Mouse (Mus musculus) liver, embryonic 11.5 days (tissue): ENCODE measurements around the gene Rgs12. TPM values are rescaled to one million over a fixed set of nuclear protein-coding genes. Genes with fewer than 3 reads are reported as not detected.

Experiments
- ATAC-seq: fragments of 200-750 bp; cut with Nextera tagmentation; replicated peaks from 2 replicates; pipeline ENCODE4 v1.8.0; 2017; ENCODE audit warnings: moderate number of reproducible peaks, mild to moderate bottlenecking, moderate TSS enrichment, moderate library complexity; ENCODE audit not compliant: low FRiP score
- DNase-seq: peaks from one replicate; pipeline ENCODE4 v3.0.0-alpha.2; 2017; ENCODE audit warnings: low spot score
- H3K27ac ChIP-seq: fragments of 300-500 bp; sonication (generic); 2 replicates; pipeline ENCODE4 v1.5.1; 2014; ENCODE audit warnings: mild to moderate bottlenecking, low read depth, low read length, control low read depth
- H3K27me3 ChIP-seq: fragments of 300-500 bp; sonication (generic); replicated peaks from 2 replicates; pipeline ENCODE4 v1.6.1; 2014; ENCODE audit warnings: low read length, mixed read lengths; ENCODE audit not compliant: control insufficient read depth, insufficient read depth
- H3K36me3 ChIP-seq: fragments of 300-500 bp; sonication (generic); 2 replicates; pipeline ENCODE4 v1.6.1; 2014; ENCODE audit warnings: mild to moderate bottlenecking, low read length, moderate library complexity, mixed read lengths; ENCODE audit not compliant: control insufficient read depth, insufficient read depth
- H3K4me1 ChIP-seq: fragments of 300-500 bp; sonication (generic); replicated peaks from 2 replicates; pipeline ENCODE4 v1.6.1; 2014; ENCODE audit warnings: low read length, mixed read lengths; ENCODE audit not compliant: control insufficient read depth, insufficient read depth
- H3K4me2 ChIP-seq: fragments of 300-500 bp; sonication (generic); 2 replicates; pipeline ENCODE4 v1.6.1; 2014; ENCODE audit warnings: mild to moderate bottlenecking, control low read depth, moderate library complexity
- H3K4me3 ChIP-seq: fragments of 300-500 bp; sonication (generic); 2 replicates; pipeline ENCODE4 v1.5.1; 2014; ENCODE audit warnings: low read depth, low read length, control low read depth
- H3K9ac ChIP-seq: fragments of 300-500 bp; sonication (generic); 2 replicates; pipeline ENCODE4 v1.6.1; 2014; ENCODE audit warnings: low read depth, low read length, control low read depth
- H3K9me3 ChIP-seq: fragments of 300-500 bp; sonication (generic); 2 replicates; pipeline ENCODE4 v1.6.1; 2016; ENCODE audit warnings: low read length, inconsistent platforms, mixed read lengths; ENCODE audit not compliant: control insufficient read depth
- WGBS: fragments of 180-500 bp; shearing (Covaris S2); extraction: QIAGEN DNeasy Blood & Tissue Kit; methylation state at CpG from one replicate; pipeline ENCODE4 v1.1.7; 2014; 5-methylcytosine and 5-hydroxymethylcytosine counted together
- polyA plus RNA-seq: library from polyadenylated mRNA; unstranded; fragments of >200 nt; fragmentation: Nextera tagmentation; extraction: Ambion mirVana; gene quantifications from 2 replicates; pipeline ENCODE4 v1.2.1, GENCODE M21; 2014

The Rgs12 gene
- polyA plus RNA-seq, 1 experiment from 2014 or later = 38.8 TPM

- 69% methylated on average over 12 of the region's 12 CpGs for WGBS
- no peak overlapping the region for H3K4me2 ChIP-seq
- H3K9me3 ChIP-seq = no peaks in the 10 kb centered on the region
- H3K4me1 ChIP-seq = peaks cover 5% of the 10 kb centered on the region; the same call in 1 of the 2 replicates
- no peak overlapping the region for H3K27ac ChIP-seq
- ATAC-seq (no peak), DNase-seq (no peak)
- no peaks in the 10 kb centered on the region for H3K36me3 ChIP-seq
- no peak overlapping the region for H3K9ac ChIP-seq
- no peak overlapping the region for H3K4me3 ChIP-seq
- peaks cover 50% of the 10 kb centered on the region for H3K27me3 ChIP-seq
Observed at GRCm38 (mm10) chr5:35055076-35055475, 105.8 kb downstream of the Rgs12 start.

DNA sequence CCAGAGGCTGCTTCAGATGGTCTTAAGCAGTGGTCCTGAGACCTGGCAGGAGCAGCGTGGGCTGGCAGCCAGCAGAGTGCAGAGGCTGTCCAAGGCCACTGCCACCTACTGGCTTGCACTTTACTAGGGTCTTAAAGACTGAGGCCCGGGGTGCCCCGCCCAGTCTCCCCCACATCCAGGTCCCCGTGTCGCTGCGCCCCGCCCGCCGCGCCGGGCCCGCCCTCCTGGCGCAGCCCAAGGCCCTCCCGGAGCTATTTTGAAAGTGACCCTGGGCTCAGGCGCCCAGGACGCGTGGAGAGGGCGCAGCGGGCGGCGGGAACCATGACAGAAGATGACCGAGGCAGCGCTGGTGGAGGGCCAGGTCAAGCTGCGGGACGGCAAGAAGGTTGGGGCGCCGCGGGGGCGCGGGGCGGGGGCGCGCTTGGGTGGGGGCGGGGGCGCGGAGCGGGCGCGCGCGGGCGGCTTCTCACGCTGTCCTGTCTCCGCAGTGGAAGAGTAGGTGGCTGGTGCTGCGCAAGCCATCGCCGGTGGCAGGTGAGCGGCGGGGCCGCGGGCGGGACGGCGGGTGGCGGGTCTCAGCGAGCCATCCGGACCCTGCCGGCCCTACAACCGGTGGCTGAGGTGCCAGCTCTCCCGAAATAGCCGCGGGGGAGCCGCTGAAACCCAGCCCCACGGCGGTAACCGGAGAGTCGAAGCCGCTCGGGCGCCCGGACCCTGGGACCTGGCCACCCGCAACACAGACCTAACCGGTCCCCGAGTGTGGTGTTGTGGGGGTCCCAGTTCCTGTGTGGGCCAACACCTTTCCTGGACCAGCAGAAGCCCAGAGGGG, 107.6 kb downstream of the Rgs12 start, which contains the start of gene Dok7:
Dok7 (plus strand) TSS at position 163 of the 829 bp plus-strand sequence.
- no peak for ATAC-seq
- whole genome bisulfite sequencing = 2% methylated on average over 67 of the region's 74 CpGs
- H3K9me3 ChIP-seq = no peaks in the 10 kb centered on the region
- H3K4me1 ChIP-seq = peaks cover 5% of the 10 kb centered on the region; the same call in 1 of the 2 replicates
- H3K36me3 ChIP-seq = no peaks in the 10 kb centered on the region
- H3K4me3 ChIP-seq = peak within 1 kb of the TSS; percentile 57
- H3K4me2 ChIP-seq = peak within 1 kb of the TSS; percentile 83
- peaks cover 50% of the 10 kb centered on the region for H3K27me3 ChIP-seq
- no peak within 1 kb of the TSS for H3K27ac ChIP-seq
- no peak for DNase-seq
- no peak within 1 kb of the TSS for H3K9ac ChIP-seq

DNA sequence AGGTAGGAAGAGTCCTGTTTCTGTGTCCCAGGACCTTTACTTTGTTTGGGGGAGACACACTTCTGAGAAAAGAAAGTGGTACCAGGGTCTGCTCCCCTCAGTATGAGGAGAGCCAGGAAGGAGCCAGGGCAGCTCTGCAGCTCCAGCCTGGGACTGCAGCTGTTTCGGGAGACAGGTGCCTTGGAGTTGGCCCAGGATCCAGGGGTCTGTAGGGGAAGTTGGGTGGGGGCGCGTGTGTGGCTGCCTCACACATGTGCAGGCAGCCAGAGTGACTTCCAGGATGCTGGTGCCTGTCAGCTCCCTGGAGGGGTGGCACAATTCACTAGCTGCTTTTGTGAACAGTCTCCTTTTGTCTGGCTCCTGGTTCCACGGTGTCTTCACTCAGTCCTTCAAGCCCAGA, 108.3 kb downstream of the Rgs12 start:
- Histone ChIP-seq H3K9ac (no peak overlapping the region), H3K27ac (no peak overlapping the region), H3K9me3 (no peaks in the 10 kb centered on the region), H3K4me2 (peak overlapping the region; percentile 83), H3K27me3 (peaks cover 50% of the 10 kb centered on the region), H3K4me1 (peaks cover 5% of the 10 kb centered on the region), H3K36me3 (no peaks in the 10 kb centered on the region), H3K4me3 (peak overlapping the region; percentile 57; the same call in 1 of the 2 replicates)
- DNase-seq (no peak), ATAC-seq (no peak)
- WGBS = 31% methylated on average over 4 of the region's 4 CpGs

- ATAC-seq (no peak), DNase-seq (no peak)
- Histone ChIP-seq H3K4me3 (no peak overlapping the region), H3K4me1 (peaks cover 5% of the 10 kb centered on the region), H3K36me3 (no peaks in the 10 kb centered on the region), H3K27me3 (peaks cover 50% of the 10 kb centered on the region), H3K9ac (no peak overlapping the region), H3K4me2 (no peak overlapping the region), H3K27ac (no peak overlapping the region), H3K9me3 (no peaks in the 10 kb centered on the region)
- WGBS = 67% methylated on average over 1 of the region's 1 CpGs
Observed at GRCm38 (mm10) chr5:35058216-35058615, 109.0 kb downstream of the Rgs12 start.

DNA sequence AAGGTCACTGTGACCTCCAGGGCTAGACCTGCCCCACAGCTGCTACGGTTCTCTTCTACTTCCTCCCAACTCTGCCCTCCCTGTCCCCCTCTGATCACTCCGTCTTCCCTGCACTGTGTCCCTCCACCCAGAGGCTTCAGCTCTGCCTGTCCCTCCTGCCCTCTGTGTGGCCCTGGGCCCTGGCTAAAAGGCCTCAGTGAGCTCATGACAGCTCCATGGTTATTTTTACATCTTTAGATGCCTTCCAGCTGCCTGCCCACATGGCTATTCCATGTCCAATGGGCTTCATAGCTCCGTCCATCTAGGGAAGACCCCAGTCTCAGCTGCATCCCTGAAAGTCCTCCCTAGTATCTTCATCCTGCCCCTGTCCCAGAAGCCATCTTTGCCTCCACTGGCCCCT, 110.9 kb downstream of the Rgs12 start:
- no peak for DNase-seq

GRCm38 (mm10) chr5:35069841-35070240, 120.6 kb downstream of the Rgs12 start:
- no peaks in the 10 kb centered on the region for H3K9me3 ChIP-seq
- H3K27ac ChIP-seq = no peak overlapping the region
- no peaks in the 10 kb centered on the region for H3K36me3 ChIP-seq
- no peaks in the 10 kb centered on the region for H3K27me3 ChIP-seq
- 77% methylated on average over 2 of the region's 2 CpGs for WGBS
- no peak for ATAC-seq
- H3K4me3 ChIP-seq = no peak overlapping the region
- no peak overlapping the region for H3K4me2 ChIP-seq
- DNase-seq = no peak
- no peak overlapping the region for H3K9ac ChIP-seq
- no peaks in the 10 kb centered on the region for H3K4me1 ChIP-seq

More for the DNA sequence above, 110.9 kb downstream of the Rgs12 start:
- no peak overlapping the region for H3K4me3 ChIP-seq
- H3K36me3 ChIP-seq = no peaks in the 10 kb centered on the region
- no peak overlapping the region for H3K4me2 ChIP-seq
- H3K27ac ChIP-seq = no peak overlapping the region
- no peak overlapping the region for H3K9ac ChIP-seq
- H3K9me3 ChIP-seq = no peaks in the 10 kb centered on the region
- H3K27me3 ChIP-seq = peaks cover 44% of the 10 kb centered on the region
- H3K4me1 ChIP-seq = peaks cover 5% of the 10 kb centered on the region
- ATAC-seq = no peak
- 44% methylated on average over 3 of the region's 3 CpGs for WGBS

GRCm38 (mm10) chr5:35070314-35070713, 121.1 kb downstream of the Rgs12 start:
- Histone ChIP-seq H3K9me3 (no peaks in the 10 kb centered on the region), H3K9ac (no peak overlapping the region), H3K4me2 (no peak overlapping the region), H3K4me3 (no peak overlapping the region), H3K27me3 (no peaks in the 10 kb centered on the region), H3K27ac (no peak overlapping the region), H3K4me1 (no peaks in the 10 kb centered on the region), H3K36me3 (no peaks in the 10 kb centered on the region)
- ATAC-seq = no peak
- 82% methylated on average over 8 of the region's 8 CpGs for WGBS
- DNase-seq = no peak

DNA sequence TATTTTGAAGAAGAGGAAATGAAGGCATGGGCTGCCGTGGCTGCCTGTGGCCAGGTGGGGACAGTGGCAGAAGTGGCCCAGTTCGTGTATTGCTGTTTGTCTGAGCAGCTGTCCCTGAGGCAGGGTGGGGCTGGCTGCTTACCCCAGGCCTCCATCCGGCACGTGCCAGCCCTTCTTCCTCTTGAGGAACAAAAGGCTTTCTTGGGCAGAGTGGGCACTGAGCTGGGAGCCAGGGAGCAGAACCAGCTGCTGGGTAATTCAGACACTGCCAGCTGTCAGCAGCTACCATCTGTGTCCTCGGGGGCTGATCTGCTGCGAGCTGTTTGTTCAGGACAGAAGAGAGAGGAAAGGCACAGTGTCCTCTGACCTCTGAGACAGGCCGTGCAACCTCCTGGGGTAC, 121.7 kb downstream of the Rgs12 start:
- H3K36me3 ChIP-seq = no peaks in the 10 kb centered on the region
- no peak overlapping the region for H3K4me3 ChIP-seq
- no peak overlapping the region for H3K4me2 ChIP-seq
- H3K9ac ChIP-seq = no peak overlapping the region
- no peaks in the 10 kb centered on the region for H3K4me1 ChIP-seq
- no peaks in the 10 kb centered on the region for H3K27me3 ChIP-seq
- no peak for ATAC-seq
- WGBS = 71% methylated on average over 7 of the region's 7 CpGs
- H3K9me3 ChIP-seq = no peaks in the 10 kb centered on the region
- H3K27ac ChIP-seq = no peak overlapping the region
- no peak for DNase-seq

DNA sequence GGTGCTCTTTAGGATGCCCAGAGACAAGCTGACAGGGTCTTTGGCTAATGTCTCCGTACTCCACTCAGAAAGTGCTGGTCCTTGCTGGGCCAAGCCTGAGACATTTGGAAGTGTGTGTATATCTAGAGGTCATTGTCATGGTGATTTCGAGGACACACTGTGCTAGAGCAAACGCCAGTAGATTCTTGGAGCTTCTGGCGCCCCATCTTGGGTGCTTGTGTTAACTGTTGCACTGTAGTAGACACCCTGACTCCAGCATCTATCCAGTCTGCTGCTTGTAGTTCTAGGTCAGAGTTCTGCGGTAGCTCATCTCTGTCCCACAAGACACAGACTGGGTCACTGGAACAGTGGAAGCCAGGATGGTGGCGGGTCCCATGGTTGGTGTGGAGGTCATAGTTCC, 122.6 kb downstream of the Rgs12 start:
- H3K4me2 ChIP-seq = no peak overlapping the region
- DNase-seq (no peak), ATAC-seq (no peak)
- H3K4me1 ChIP-seq = no peaks in the 10 kb centered on the region
- H3K4me3 ChIP-seq = no peak overlapping the region
- WGBS = 81% methylated on average over 6 of the region's 6 CpGs
- H3K9me3 ChIP-seq = no peaks in the 10 kb centered on the region
- no peak overlapping the region for H3K9ac ChIP-seq
- H3K36me3 ChIP-seq = no peaks in the 10 kb centered on the region
- no peak overlapping the region for H3K27ac ChIP-seq
- no peaks in the 10 kb centered on the region for H3K27me3 ChIP-seq
